Mouse (Mus musculus) kidney, postnatal 25 days (tissue): ENCODE data around the gene Vps45.
A peak's percentile ranks its signal among the peaks of the same experiment; 100 is the strongest.
"Not testable (repeated sequence)": the region's sequence is repeated elsewhere in the genome, so short reads cannot be mapped to it uniquely, and the experiment has no call there.

Experiments
- DNase-seq, 2 experiments: peaks; one replicate each; pipeline ENCODE4 v3.0.0; 2021; ENCODE audit warnings: mixed read lengths in 2 of 2

Vps45 gene

DNA sequence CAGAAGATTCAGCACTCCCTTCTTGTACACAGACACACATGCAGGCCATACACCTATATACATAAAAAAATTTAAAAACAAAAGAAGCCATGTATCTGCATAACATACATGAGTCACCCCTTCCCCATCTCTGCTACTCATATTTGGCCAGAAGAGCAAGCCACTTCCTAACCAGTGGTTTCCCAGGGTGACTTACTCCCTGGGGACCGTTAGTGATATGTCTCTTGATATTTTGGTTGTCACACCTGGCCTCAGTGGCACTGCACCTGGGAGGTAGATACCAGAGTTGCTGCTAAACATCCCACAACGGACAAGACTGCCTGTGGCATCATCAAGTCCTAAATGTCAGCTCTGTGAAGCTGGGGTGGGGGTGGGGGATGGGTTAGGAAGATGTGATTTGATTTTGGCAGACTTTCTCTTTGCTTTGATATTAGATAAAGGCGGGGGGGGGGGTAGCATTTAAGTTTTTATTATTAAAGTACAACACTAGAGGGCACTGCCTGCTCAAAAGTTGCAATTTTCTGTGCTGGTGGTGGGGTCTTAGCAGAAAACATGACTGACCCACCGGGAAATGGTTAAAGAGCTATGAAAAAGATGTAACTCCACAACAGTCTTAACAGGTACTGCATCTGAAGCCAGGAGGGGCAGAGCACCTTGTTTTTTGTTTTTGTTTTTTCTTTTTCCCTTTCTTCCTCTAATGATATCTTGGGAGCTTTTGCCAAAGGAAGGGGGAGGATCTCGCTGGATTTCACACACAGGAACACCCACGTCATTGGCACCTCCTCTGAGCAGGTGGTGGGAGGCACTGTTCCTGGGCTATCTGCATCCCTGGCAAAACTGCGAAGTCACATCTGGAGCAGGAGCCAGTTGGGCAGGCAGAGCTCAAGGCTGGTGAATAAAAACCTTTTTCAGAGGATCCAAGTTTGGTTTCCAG, 92.5 kb downstream of the Vps45 start:
- DNase-seq, result peak in 1 of 2 experiments; percentile 24

DNA sequence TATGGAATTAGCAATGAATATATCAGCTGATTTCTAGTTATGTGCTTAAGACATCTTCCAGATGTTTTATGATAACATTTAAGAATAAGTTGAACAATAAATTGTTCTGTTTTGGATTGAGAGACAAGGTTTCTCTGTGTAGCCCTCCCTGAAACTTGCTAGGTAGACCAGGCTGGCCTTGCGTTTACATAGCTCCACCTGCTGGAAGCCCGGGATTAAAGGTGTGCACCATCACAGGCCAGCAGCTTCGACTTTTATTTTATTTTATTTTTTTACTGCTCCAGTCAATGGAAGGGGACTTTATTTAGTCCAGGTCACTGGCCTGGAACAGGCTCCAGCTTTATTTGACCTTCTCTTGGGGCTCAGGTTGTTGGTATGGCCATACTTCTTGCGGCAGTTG, 94.6 kb downstream of the Vps45 start:
- peak; percentile 58 to 68 for DNase-seq

DNA sequence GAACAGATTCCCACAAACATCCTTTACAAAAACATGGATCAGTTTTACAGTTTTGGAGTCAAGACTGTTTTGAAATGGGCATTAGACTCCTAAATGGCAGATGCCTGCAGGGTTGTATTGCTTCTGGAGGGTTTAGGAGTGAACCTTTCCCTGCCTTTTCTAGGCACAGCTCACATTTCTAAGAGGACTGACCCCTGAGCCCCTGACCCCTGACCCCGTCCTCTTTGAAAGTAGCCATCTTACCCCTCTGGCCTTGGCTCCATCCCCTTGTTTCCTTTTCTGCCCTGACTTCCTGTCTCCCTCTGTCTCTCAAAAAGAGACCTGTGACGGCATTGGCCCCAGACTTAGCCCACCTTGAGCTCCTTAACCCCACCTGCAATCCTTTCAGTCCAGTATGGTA, 95.0 kb downstream of the Vps45 start:
- no peak for DNase-seq

DNA sequence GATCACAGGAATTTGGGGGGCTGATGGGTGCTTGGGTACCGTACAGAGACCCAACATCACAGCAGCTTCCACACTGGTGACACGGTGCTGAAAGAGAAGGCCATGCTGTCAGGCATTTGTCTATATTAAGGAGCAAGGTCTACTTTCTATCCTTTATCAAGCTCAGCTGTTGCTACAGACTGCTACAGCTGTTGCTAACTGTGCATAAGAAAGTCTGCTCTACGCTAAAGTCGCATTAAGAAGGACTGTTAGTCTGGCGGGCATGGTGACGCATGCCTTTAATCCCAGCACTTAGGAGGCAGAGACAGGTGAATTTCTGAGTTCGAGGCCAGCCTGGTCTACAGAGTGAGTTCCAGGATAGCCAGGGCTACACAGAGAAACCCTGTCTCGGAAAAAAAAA, 96.1 kb downstream of the Vps45 start:
- not testable (repeated sequence) for DNase-seq

DNA sequence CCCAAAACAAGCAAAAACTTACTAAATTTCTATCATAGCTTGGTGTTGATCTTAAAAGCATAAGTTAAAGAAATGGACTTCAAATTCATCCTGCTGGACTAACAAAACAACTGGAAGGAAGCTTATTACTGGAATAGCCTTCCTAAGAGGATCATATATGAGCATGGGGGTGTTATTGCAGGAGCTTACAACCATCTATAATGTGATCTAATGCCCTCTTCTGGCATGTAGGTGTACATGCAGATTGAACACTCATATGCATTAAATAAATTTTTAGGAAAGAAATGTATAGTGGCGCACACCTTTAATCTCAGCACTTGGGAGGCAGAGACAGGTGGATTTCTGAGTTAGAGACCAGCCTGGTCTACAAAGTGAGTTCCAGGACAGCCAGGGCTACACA, 98.5 kb downstream of the Vps45 start:
- no peak for DNase-seq

DNA sequence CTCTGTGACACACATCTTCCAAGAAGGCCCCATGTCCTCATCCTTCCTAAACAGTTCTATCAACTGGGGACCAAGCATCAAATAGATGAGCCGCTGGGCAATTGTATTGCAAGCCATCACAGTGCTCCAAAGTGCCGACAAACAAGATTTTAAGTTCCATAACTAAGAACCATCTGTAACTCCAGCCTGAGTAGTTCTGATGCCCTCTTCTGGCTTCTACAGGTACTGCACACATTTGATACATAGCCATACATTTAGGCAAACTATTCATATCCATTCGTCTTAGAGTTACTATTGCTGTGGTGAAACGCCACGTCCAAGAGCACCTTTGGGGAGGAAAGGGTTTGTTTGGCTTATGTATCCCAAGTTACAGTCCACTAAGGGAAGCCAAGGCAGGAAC, 99.2 kb downstream of the Vps45 start:
- DNase-seq, result peak in 1 of 2 experiments; percentile 55

DNA sequence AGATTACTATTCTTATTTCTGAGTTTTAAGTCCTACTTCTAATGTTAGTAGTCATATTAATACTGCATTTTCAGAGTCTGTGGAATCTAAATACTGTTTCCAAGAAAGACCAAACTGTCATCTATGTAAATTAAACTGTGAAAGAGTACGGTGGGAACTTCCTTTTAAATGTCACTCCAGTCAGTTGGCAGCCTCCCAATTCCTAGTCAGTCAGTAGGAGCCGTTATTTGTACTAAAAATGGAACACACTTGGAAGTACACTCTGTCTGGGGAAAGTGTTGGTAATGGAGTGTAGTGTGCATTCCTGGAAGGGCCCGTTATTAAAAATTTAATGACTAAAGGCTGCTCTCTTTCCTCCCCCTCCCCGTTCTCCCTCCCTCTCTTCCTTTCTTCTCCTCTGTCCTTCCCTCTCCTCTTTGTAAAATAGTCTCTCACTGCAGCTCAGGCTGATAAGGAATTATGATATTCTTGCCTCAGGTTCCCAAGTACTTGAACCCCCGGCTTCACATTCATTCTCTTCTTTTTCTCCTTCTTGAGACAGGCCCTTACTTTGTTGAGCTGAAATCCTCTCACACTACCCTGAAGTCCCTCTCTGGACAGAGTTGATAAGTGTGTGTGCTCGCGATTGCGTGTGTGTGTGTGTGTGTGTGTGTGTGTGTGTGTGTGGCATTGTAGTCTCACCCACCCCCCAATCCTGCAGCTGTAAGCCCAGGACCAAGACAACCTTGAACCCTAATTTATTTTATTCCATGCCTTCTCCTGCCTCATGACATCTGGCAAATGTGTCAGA, 100.7 kb downstream of the Vps45 start:
- DNase-seq, result peak; percentile 51 to 59

DNA sequence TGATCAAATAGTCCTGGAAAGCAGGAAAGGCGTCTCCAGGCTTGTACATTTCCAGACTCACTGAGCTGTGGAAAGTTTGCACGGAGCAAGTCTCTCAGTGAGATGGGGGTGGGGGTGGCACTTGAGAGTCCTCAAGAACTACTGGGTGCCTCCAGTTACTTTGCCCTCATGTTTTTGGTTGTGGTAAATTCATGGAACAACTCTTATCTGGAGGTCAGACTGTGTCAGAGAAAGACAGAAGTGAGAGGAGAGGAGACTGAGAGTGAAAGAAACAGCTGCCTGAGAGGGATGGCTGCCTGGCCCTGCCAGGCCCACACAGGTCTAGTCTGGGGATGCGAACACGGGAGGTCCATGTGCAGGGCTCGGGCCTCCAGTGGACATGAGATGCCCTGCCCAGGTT, 102.9 kb downstream of the Vps45 start:
- no peak for DNase-seq

DNA sequence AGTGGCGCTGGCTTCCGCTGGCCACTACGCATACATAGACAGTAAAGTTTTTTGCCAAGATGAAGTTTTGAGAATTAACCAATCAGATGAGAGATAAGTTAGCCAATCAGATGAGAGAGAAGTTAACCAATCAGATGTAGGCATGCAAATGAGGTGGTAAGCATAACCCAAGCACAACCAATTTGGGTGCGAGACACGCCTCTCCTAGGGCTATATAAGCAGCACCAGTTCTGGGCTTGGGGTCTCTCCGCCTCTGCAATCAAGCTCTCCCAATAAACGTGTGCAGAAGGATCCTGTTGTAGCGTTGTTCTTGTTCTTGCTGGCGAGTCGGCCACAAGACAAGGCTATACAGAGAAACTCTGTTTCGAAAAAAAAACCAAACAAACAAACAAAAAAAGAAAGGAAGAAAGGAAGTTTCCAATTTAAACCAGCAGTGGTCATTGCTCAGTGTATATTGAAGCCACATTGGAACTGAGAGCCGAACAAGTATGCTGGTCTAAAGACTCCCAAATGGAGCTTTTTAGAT, 103.6 kb downstream of the Vps45 start:
- DNase-seq, result not testable (repeated sequence)

DNA sequence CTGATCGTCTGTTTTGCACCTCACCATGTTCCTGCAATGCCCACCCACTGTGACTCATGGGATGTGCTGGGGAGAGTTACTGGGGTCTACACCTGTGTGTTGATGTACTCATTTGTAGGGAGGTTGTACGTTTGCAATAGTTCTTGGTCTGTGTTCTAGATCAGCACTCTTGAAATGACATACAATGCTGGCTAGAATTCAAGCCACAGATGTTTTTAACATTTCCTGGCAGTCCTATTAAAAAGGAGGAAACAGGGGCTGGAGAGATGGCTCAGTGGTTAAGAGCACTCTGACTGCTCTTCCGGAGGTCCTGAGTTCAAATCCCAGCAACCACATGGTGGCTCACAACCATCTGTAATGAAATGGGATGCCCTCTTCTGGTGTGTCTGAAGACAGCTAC, 104.7 kb downstream of the Vps45 start:
- DNase-seq, result no peak

DNA sequence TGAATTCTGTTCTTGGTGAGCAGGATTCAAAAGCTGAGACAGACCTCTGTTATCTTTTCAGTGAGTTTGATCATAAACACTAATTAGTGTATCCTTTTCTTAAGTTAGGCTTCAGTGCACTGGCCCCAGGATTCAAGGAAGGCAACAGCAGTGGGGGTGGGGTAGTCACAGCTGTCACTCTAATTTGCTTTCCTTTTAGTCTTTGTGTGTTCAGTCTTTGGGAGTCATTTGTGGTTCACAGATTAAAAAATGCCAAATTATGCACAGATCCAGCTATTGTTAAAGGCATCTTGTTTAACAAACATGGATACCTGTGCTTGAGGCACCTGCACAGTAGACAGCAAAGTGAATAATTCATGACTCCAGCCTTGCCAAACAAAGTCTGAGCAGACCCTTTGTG, 105.2 kb downstream of the Vps45 start:
- DNase-seq, result no peak

DNA sequence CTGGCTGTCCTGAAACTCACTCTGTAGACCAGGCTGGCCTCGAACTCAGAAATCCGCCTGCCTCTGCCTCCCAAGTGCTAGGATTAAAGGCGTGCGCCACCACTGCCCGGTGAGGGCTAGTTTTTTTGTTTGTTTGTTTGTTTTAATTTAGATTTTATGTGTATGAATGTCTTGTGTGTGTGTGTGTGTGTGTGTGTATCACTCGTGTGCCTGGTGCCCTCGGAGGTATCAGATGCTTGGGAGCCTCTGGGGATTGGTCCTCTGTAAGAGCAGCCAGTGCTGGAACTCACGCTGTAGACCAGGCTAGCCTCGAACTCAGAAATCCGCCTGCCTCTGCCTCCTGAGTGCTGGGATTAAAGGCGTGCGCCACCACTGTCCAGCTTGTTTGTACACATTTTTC, 106.7 kb downstream of the Vps45 start:
- not testable (repeated sequence) for DNase-seq

DNA sequence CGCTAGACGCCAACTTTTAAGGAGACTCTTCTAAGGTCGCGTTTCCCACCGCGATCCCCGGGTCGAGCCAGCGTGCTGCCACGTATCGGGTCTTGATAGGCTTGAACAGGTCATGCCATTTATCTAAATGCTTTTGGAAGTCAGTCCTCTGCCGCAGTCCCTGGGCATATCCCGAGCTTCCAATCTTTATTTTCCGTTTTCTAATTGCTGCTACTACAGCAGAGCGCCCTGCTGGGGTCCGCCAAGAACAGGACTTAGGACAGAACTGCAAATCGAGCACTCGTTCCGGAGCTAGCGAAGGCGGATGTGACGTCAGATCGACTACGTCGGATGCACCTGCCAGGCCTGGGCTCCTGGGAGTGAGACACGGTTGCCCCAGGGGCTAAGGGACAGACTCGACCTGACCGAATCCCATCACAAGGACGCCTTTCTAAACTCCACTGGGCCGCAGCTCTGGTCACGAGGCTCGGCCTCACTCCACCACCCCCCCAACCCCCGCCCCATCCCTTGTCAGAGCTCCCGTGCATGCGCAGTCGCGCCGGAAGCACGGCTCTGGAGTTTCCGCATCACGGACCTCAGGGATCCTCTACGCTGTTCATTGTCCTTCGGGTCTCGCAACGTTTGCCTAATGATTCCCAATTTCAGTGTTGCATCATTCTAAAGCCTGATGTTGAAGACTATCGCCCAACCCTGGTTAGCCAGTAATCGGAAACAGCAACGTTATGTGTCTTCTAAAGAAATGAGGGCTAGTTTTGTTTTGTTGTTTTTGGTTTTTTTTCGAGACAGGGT, 107.3 kb downstream of the Vps45 start:
- peak; percentile 93 to 96 for DNase-seq
